In genomic region chr10:62486618-62487415, GRCm38 (mm10) we compare ENCODE assay signal across 8 mouse cellular contexts. TPM values are rescaled to one million over a fixed set of nuclear protein-coding genes. Genes with fewer than 3 reads are reported as not detected.
DNase-seq lines count a peak whose midpoint lies in the region; ATAC-seq lines count a peak whose summit lies in the region.

Gene Vps26a, minus strand, starts transcription at chr10:62486805.

- H3K9me3 ChIP-seq in lung, embryonic 16.5 days (ENCODE audit: control insufficient read depth, low read length) = no peaks in the 10 kb centered on the region

- DNase-seq in MEL-GATA-1-ER (ENCODE audit: extremely low read depth, low read depth) = peak; percentile 91
- peak; percentile 98 for DNase-seq in cerebellum, adult 8-10 months
- DNase-seq in forelimb bud, embryonic 11.5 days (ENCODE audit: low read depth, low spot score) = peak; percentile 100
- peak; percentile 97 for DNase-seq in layer of hippocampus, adult 9-10 months (ENCODE audit: low spot score)
- peak; percentile 93 for DNase-seq in ovary, postnatal 10 days (ENCODE audit: low spot score)
- peak; percentile 97 to 98 for DNase-seq in thymus, postnatal 10 days (ENCODE audit: low spot score in 2 of 2)

- H3K27ac ChIP-seq in lung, embryonic 16.5 days (ENCODE audit: low read length) = peak within 1 kb of the TSS; percentile 89

- peak within 1 kb of the TSS; percentile 92 for H3K9ac ChIP-seq in lung, embryonic 16.5 days (ENCODE audit: low read length)

- H3K27me3 ChIP-seq in lung, embryonic 16.5 days (ENCODE audit: control insufficient read depth, insufficient read depth, low read depth, low read length) = no peaks in the 10 kb centered on the region

- H3K36me3 ChIP-seq in lung, embryonic 16.5 days (ENCODE audit: control insufficient read depth, insufficient read depth, low read length) = no peaks in the 10 kb centered on the region

- H3K4me2 ChIP-seq in lung, embryonic 16.5 days (ENCODE audit: low read depth, low read length) = peak within 1 kb of the TSS; percentile 86

- peak within 1 kb of the TSS; percentile 91 for H3K4me3 ChIP-seq in lung, embryonic 16.5 days (ENCODE audit: low read length)

- WGBS in lung, embryonic 16.5 days = under 1% methylated on average over 48 of the region's 59 CpGs

- ATAC-seq in hematopoietic stem cell, adult 5-6 weeks (replicated peaks in 1 of 2; ENCODE audit: insufficient read depth in 1 of 2, low FRiP score in 2 of 2, low TSS enrichment in 1 of 2, low read depth in 1 of 2, poor library complexity in 2 of 2, severe bottlenecking in 2 of 2) = peak; percentile 78 to 88
- ATAC-seq in lung, embryonic 16.5 days (ENCODE audit: low read depth) = peak; percentile 96

- H3K4me1 ChIP-seq in lung, embryonic 16.5 days (replicated peaks; ENCODE audit: control insufficient read depth, insufficient read depth, low read length) = peaks cover 8% of the 10 kb centered on the region

RNA-seq across cellular contexts. Expression of gene Vps26a, which starts in this region (rescaled TPM):
- 66.4 and 75.1 TPM in 2 replicates for total RNA-seq in hematopoietic stem cell, adult 5-6 weeks (2017)
- polyA plus RNA-seq in lung, embryonic 16.5 days (2015; fragmentation: Nextera tagmentation; extraction: Ambion mirVana) = 81.6 and 86.1 TPM in 2 replicates

Comparison
In these comparisons a context has a peak if more than half of its experiments do, and no peak if none do; other contexts are left out.
1. Peak in every context shown above with its lines: DNase-seq, ATAC-seq, H3K4me3 ChIP-seq and H3K27ac ChIP-seq.